Mouse (Mus musculus): Measurements from ENCODE around the gene Rhoj. TPM values are rescaled to one million over a fixed set of nuclear protein-coding genes. Genes with fewer than 3 reads are reported as not detected.
"Not testable (repeated sequence)": the region's sequence is repeated elsewhere in the genome, so short reads cannot be mapped to it uniquely, and the experiment has no call there.

The Rhoj gene
- polyA plus RNA-seq, 1 experiment = not detected

DNA sequence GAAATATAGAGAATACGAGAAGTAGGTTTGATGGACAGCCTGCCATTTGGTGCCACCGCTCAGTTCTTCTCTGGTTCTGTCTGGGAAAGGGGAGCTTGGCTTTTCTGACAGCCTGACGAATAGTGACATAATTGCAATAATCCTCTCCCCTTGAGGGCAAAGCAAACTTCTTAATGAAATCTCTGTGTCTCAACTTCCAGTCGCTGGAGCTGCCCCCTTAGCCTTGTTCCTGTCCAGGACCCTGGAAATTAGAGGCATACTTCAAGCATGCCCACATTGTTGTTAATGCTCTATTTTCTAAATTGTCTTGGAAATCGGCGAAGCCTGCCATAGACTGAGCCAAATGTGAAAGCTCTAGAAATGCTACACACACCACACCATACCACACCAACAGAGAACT lies 120.6 kb downstream of the Rhoj start:
- WGBS = 75% methylated on average over 6 of the region's 6 CpGs
- peaks cover 3% of the 10 kb centered on the region for H3K4me1 ChIP-seq (ENCODE audit: control insufficient read depth, insufficient read depth, low read length)
- TF ChIP-seq CTCF (IDR thresholded peaks at IDR 0.05; ENCODE audit: insufficient read depth, low read depth, low read length) (no peak), POLR2A (IDR thresholded peaks at IDR 0.05; ENCODE audit: insufficient read depth, low read depth, low read length) (no peak)

DNA sequence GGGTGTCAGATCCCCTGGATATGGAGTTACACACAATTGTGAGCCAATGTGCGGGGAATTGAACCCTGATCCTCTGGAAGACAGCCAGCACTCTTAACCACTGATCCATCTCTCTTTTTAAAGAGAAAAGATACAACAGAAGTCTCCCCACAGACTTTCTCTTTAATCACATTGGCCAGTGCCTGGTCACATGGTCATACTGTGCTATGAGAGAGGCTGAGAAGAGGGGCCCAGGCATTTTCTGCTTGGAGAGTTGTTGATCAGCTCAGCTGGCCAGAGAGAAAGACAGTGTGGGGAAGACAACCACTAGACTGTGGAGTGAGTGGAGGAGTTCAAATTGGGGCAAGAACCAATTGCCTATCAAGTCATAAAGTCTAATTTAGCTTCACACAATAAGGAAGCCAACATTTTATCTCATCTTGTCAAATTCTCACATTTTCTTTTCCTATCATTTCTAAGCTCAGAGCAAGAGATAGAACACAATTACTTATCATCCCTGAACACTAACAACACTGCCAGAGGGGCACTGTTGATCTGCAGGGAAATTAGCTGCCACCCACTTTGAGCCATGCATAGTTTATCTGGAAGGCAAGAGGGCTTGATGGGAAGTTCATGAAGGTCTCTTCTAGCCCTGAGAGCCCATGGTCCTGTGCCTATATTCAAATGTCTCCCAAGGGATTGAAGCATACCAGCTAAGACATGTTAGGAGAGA lies 121.7 kb downstream of the Rhoj start:
- 86% methylated on average over 1 of the region's 1 CpGs for WGBS

More for the DNA sequence above, 120.6 kb downstream of the Rhoj start:
- H3K4me3 ChIP-seq (ENCODE audit: insufficient read depth, low read depth, low read length) = no peak overlapping the region
- H3K27ac ChIP-seq (ENCODE audit: insufficient read depth, low read depth, low read length) = no peak overlapping the region

DNA sequence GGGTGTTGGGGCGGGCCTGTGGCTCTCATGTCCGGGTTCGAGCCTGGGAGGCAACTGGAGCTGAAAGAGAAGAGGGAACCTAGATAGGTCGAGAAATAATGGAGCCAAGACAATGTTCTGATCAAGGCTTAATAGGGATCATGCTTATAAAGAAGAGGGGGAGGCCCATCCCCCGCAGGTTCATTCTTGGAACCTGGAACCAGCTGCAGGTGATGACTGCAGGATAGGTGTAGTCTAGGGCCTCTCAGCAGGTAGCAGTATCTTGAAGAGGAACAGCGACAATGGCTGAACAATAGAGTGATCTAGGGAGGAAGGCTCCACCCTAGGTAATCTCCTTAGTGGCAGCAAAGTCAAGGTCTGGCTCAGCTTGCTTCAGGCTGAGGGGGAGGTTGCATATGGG lies 124.3 kb downstream of the Rhoj start:
- not testable (repeated sequence) for H3K4me3 ChIP-seq (ENCODE audit: insufficient read depth, low read depth, low read length); H3K4me1 ChIP-seq (ENCODE audit: control insufficient read depth, insufficient read depth, low read length); H3K27ac ChIP-seq (ENCODE audit: insufficient read depth, low read depth, low read length)
- 79% methylated on average over 6 of the region's 6 CpGs for WGBS

More for the DNA sequence above, 121.7 kb downstream of the Rhoj start:
- H3K4me1 ChIP-seq (ENCODE audit: control insufficient read depth, insufficient read depth, low read length) = peaks cover 3% of the 10 kb centered on the region
- TF ChIP-seq POLR2A (IDR thresholded peaks at IDR 0.05; ENCODE audit: insufficient read depth, low read depth, low read length) (no peak), CTCF (IDR thresholded peaks at IDR 0.05; ENCODE audit: insufficient read depth, low read depth, low read length) (no peak)
- H3K4me3 ChIP-seq (ENCODE audit: insufficient read depth, low read depth, low read length) = no peak overlapping the region
- no peak overlapping the region for H3K27ac ChIP-seq (ENCODE audit: insufficient read depth, low read depth, low read length)

DNA sequence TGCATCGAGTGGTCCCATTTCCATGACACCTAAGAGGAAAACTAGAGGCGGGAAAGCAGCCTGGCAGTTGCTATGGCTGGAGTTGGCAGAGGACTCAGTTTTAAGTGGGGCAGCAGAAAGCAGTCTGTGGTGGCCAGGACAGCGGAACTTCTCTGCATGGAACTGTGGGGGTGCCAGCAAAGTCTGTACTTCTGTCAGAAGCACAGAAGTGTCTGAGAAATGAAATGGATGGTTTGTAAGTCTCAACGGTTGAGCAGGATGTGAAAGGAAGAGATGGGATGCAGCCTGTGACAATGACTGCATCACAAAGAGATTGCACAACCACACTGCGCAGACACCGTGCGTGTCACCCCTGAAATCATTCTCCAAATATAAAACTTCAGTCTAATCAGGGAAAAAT lies 138.1 kb downstream of the Rhoj start:
- no peak overlapping the region for H3K27ac ChIP-seq (ENCODE audit: insufficient read depth, low read depth, low read length)
- H3K4me3 ChIP-seq (ENCODE audit: insufficient read depth, low read depth, low read length) = no peak overlapping the region
- no peak for TF ChIP-seq CTCF (IDR thresholded peaks at IDR 0.05; ENCODE audit: insufficient read depth, low read depth, low read length)
- TF ChIP-seq POLR2A (IDR thresholded peaks at IDR 0.05; ENCODE audit: insufficient read depth, low read depth, low read length) = no peak
- 69% methylated on average over 7 of the region's 7 CpGs for WGBS
- H3K4me1 ChIP-seq (ENCODE audit: control insufficient read depth, insufficient read depth, low read length) = peaks cover 11% of the 10 kb centered on the region

DNA sequence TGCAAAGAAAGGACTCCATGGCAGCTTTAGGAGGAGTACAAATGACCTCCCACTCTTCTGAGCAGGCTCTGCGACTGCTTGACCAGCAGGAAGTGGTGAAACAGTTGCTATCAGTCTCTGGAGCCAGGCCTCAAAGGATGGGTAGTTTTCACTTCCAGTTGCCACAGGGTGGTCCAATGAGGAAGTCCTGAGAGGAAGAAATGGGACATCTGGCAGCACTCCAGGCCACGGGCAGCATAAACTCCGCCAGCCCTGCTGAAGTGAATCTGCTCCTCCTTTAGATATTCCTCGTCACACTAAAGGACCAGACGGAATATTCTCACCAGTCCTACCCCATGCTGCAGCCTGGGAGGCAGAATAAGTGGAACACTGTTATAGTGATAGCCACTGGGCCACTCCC lies 140.8 kb downstream of the Rhoj start:
- Histone ChIP-seq H3K4me3 (ENCODE audit: insufficient read depth, low read depth, low read length) (no peak overlapping the region), H3K4me1 (ENCODE audit: control insufficient read depth, insufficient read depth, low read length) (peaks cover 9% of the 10 kb centered on the region), H3K27ac (ENCODE audit: insufficient read depth, low read depth, low read length) (no peak overlapping the region)
- TF ChIP-seq POLR2A (IDR thresholded peaks at IDR 0.05; ENCODE audit: insufficient read depth, low read depth, low read length) (no peak), CTCF (IDR thresholded peaks at IDR 0.05; ENCODE audit: insufficient read depth, low read depth, low read length) (no peak)
- 79% methylated on average over 5 of the region's 5 CpGs for WGBS

DNA sequence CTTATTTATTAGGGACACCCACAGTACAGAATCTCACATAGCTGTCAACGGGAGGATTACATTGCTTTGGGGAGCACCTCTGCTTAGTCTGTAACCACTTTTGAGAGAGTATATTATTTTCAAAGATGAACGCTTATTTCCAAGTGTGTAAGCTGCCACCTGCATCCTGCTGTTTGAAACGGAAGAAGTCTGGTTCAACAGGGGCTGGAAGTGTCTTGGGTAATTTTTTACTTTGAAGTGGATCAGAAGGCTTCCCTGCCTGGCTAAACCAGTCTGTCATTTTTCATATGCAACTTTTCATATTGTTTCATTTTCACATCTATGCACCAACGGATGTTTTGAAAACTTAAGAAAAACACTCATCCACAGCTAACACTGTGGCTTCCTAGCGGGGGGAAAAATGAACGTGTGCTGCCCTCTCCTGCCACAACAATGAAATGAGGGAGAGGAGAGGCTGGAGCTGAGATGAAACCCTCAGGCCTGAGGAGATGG lies 141.4 kb downstream of the Rhoj start:
- TF ChIP-seq POLR2A (IDR thresholded peaks at IDR 0.05; ENCODE audit: insufficient read depth, low read depth, low read length) = no peak
- TF ChIP-seq CTCF (IDR thresholded peaks at IDR 0.05; ENCODE audit: insufficient read depth, low read depth, low read length) = no peak
- Histone ChIP-seq H3K4me1 (ENCODE audit: control insufficient read depth, insufficient read depth, low read length) (peaks cover 4% of the 10 kb centered on the region), H3K4me3 (ENCODE audit: insufficient read depth, low read depth, low read length) (no peak overlapping the region), H3K27ac (ENCODE audit: insufficient read depth, low read depth, low read length) (no peak overlapping the region)
- 46% methylated on average over 6 of the region's 6 CpGs for WGBS

DNA sequence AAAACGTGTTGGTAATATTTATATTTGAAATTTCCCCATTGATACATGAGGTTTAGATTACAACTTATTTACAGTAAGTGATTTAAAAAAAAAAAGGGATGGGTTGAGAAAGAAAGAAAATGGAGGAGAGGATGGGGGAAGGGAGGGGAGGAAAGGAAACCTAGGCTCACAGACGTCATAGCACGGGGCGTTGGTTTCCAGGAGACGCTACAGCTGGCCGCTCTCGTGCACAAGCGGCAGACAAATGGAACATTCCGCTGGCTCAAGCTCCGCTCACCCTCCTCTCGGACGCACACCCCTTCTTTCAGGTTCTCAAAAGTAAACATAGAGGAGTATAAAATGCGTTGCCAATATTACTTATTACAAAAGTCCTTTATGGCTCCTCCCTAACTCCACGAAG lies 141.9 kb downstream of the Rhoj start:
- H3K4me3 ChIP-seq (ENCODE audit: insufficient read depth, low read depth, low read length) = no peak overlapping the region
- TF ChIP-seq CTCF (IDR thresholded peaks at IDR 0.05; ENCODE audit: insufficient read depth, low read depth, low read length) (no peak), POLR2A (IDR thresholded peaks at IDR 0.05; ENCODE audit: insufficient read depth, low read depth, low read length) (no peak)
- 72% methylated on average over 14 of the region's 14 CpGs for WGBS
- 0 out of 2 replicates have a peak, but pooled peaks cover 2% of the 10 kb centered on the region for H3K4me1 ChIP-seq (ENCODE audit: control insufficient read depth, insufficient read depth, low read length)
- no peak overlapping the region for H3K27ac ChIP-seq (ENCODE audit: insufficient read depth, low read depth, low read length)

DNA sequence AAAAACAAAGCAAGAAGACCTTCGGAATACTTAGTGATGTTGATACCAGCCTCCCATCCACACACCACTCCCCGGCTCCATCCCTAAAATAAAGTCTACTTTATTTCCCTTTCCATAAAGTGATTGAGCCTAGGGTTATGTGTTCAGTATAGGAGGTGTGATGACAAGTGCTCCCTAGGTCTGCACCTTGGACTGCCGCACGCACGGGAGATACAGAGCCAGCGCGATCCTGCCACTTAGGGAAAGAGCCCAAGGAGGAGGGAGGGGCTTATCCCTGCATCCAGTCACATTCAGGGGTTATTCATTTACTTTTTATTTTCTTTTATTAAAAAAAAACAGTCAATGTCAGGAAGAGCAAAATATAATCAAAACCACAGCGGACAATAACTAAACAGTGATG lies 142.5 kb downstream of the Rhoj start:
- WGBS = 90% methylated on average over 8 of the region's 8 CpGs
- Histone ChIP-seq H3K27ac (ENCODE audit: insufficient read depth, low read depth, low read length) (no peak overlapping the region), H3K4me1 (ENCODE audit: control insufficient read depth, insufficient read depth, low read length) (0 out of 2 replicates have a peak, but pooled peaks cover 2% of the 10 kb centered on the region), H3K4me3 (ENCODE audit: insufficient read depth, low read depth, low read length) (no peak overlapping the region)
- TF ChIP-seq CTCF (IDR thresholded peaks at IDR 0.05; ENCODE audit: insufficient read depth, low read depth, low read length) = no peak
- TF ChIP-seq POLR2A (IDR thresholded peaks at IDR 0.05; ENCODE audit: insufficient read depth, low read depth, low read length) = no peak

Other genes with a start within 250 kb of the Rhoj start
- gene Kcnh5, start 131.0 kb upstream of the Rhoj start, polyA plus RNA-seq (2012; ENCODE audit: insufficient read depth, insufficient read length, low replicate concordance, missing spikeins) = not detected in 2 replicates
- not detected in 2 replicates for gene Gphb5, start 108.5 kb downstream of the Rhoj start, polyA plus RNA-seq (2012; ENCODE audit: insufficient read depth, insufficient read length, low replicate concordance, missing spikeins)